Mouse (Mus musculus): ENCODE data around the gene Ankrd34a. TPM values are rescaled to one million over a fixed set of nuclear protein-coding genes. Genes with fewer than 3 reads are reported as not detected.

Ankrd34a gene
- 0.23 TPM for polyA plus RNA-seq (2014; fragmentation: Illumina TruSeq; extraction: RNeasy Lipid Tissue Mini Kit (QIAGEN cat#74804); ENCODE audit: low read depth, low replicate concordance)

GRCm38 (mm10) chr3:96596228-96596707 is at the start of gene Ankrd34a:
Gene Ankrd34a (plus strand): TSS chr3:96596636.

GRCm38 (mm10) chr3:96557694-96558093 is 38.7 kb upstream of the Ankrd34a start, which contains the start of gene Txnip:
Gene Txnip (plus strand): TSS chr3:96557957.

GRCm38 (mm10) chr3:96576690-96577541 is 19.5 kb upstream of the Ankrd34a start, which contains the start of gene Gm16253:
Gene Gm16253 (plus strand): TSS chr3:96576984.

GRCm38 (mm10) chr3:96593790-96594560 is 2.5 kb upstream of the Ankrd34a start, which contains the start of gene Polr3gl:
Gene Polr3gl (minus strand): TSS chr3:96594181.

GRCm38 (mm10) chr3:96600639-96601250 is 4.3 kb downstream of the Ankrd34a start, which contains the start of gene Lix1l:
Gene Lix1l (plus strand): TSS chr3:96601149.

GRCm38 (mm10) chr3:96629729-96630600 is 33.5 kb downstream of the Ankrd34a start, which contains the start of gene Rbm8a:
Gene Rbm8a (plus strand): TSS chr3:96629933.

GRCm38 (mm10) chr3:96634928-96635879 is 38.8 kb downstream of the Ankrd34a start, which contains the start of the genes Pex11b and Gm42957:
Gene Pex11b (plus strand): TSS chr3:96635376.
Gene Gm42957 (plus strand): TSS chr3:96635474.

GRCm38 (mm10) chr3:96645018-96645649 is 48.7 kb downstream of the Ankrd34a start, which contains the start of gene Itga10:
Gene Itga10 (plus strand): TSS chr3:96645584.

Other genes with a start within 250 kb of the Ankrd34a start
- not detected for gene BC107364, start 144.3 kb upstream of the Ankrd34a start, polyA plus RNA-seq (2014; fragmentation: Illumina TruSeq; extraction: RNeasy Lipid Tissue Mini Kit (QIAGEN cat#74804); ENCODE audit: low read depth, low replicate concordance)
- gene Hfe2, start 71.5 kb upstream of the Ankrd34a start, polyA plus RNA-seq (2014; fragmentation: Illumina TruSeq; extraction: RNeasy Lipid Tissue Mini Kit (QIAGEN cat#74804); ENCODE audit: low read depth, low replicate concordance): 1.7 TPM
- gene Txnip, start 38.7 kb upstream of the Ankrd34a start, polyA plus RNA-seq (2014; fragmentation: Illumina TruSeq; extraction: RNeasy Lipid Tissue Mini Kit (QIAGEN cat#74804); ENCODE audit: low read depth, low replicate concordance): 317 TPM
- not detected for gene Gm16253, start 19.7 kb upstream of the Ankrd34a start, polyA plus RNA-seq (2014; fragmentation: Illumina TruSeq; extraction: RNeasy Lipid Tissue Mini Kit (QIAGEN cat#74804); ENCODE audit: low read depth, low replicate concordance)
- 97.9 TPM for gene Polr3gl, start 2.5 kb upstream of the Ankrd34a start, polyA plus RNA-seq (2014; fragmentation: Illumina TruSeq; extraction: RNeasy Lipid Tissue Mini Kit (QIAGEN cat#74804); ENCODE audit: low read depth, low replicate concordance)
- 51.3 TPM for gene Lix1l, start 4.5 kb downstream of the Ankrd34a start, polyA plus RNA-seq (2014; fragmentation: Illumina TruSeq; extraction: RNeasy Lipid Tissue Mini Kit (QIAGEN cat#74804); ENCODE audit: low read depth, low replicate concordance)
- gene Rbm8a, start 33.3 kb downstream of the Ankrd34a start, polyA plus RNA-seq (2014; fragmentation: Illumina TruSeq; extraction: RNeasy Lipid Tissue Mini Kit (QIAGEN cat#74804); ENCODE audit: low read depth, low replicate concordance): 46.8 TPM
- 22.2 TPM for gene Pex11b, start 38.7 kb downstream of the Ankrd34a start, polyA plus RNA-seq (2014; fragmentation: Illumina TruSeq; extraction: RNeasy Lipid Tissue Mini Kit (QIAGEN cat#74804); ENCODE audit: low read depth, low replicate concordance)
- 0.17 TPM for gene Gm42957, start 38.8 kb downstream of the Ankrd34a start, polyA plus RNA-seq (2014; fragmentation: Illumina TruSeq; extraction: RNeasy Lipid Tissue Mini Kit (QIAGEN cat#74804); ENCODE audit: low read depth, low replicate concordance)
- gene Itga10, start 48.9 kb downstream of the Ankrd34a start, polyA plus RNA-seq (2014; fragmentation: Illumina TruSeq; extraction: RNeasy Lipid Tissue Mini Kit (QIAGEN cat#74804); ENCODE audit: low read depth, low replicate concordance): 0.23 TPM
- gene Ankrd35, start 73.5 kb downstream of the Ankrd34a start, polyA plus RNA-seq (2014; fragmentation: Illumina TruSeq; extraction: RNeasy Lipid Tissue Mini Kit (QIAGEN cat#74804); ENCODE audit: low read depth, low replicate concordance): 0.52 TPM
- 3.3 TPM for gene Pias3, start 99.7 kb downstream of the Ankrd34a start, polyA plus RNA-seq (2014; fragmentation: Illumina TruSeq; extraction: RNeasy Lipid Tissue Mini Kit (QIAGEN cat#74804); ENCODE audit: low read depth, low replicate concordance)
- not detected for gene Nudt17, start 111.9 kb downstream of the Ankrd34a start, polyA plus RNA-seq (2014; fragmentation: Illumina TruSeq; extraction: RNeasy Lipid Tissue Mini Kit (QIAGEN cat#74804); ENCODE audit: low read depth, low replicate concordance)
- 22.0 TPM for gene Polr3c, start 131.0 kb downstream of the Ankrd34a start, polyA plus RNA-seq (2014; fragmentation: Illumina TruSeq; extraction: RNeasy Lipid Tissue Mini Kit (QIAGEN cat#74804); ENCODE audit: low read depth, low replicate concordance)
- 117 TPM for gene Rnf115, start 131.0 kb downstream of the Ankrd34a start, polyA plus RNA-seq (2014; fragmentation: Illumina TruSeq; extraction: RNeasy Lipid Tissue Mini Kit (QIAGEN cat#74804); ENCODE audit: low read depth, low replicate concordance)
- not detected for gene Pdzk1, start 232.6 kb downstream of the Ankrd34a start, polyA plus RNA-seq (2014; fragmentation: Illumina TruSeq; extraction: RNeasy Lipid Tissue Mini Kit (QIAGEN cat#74804); ENCODE audit: low read depth, low replicate concordance)
- 0.58 TPM for gene Cd160, start 232.7 kb downstream of the Ankrd34a start, polyA plus RNA-seq (2014; fragmentation: Illumina TruSeq; extraction: RNeasy Lipid Tissue Mini Kit (QIAGEN cat#74804); ENCODE audit: low read depth, low replicate concordance)

Data from adrenal gland, adult 10 weeks (tissue).